Mouse (Mus musculus): ENCODE results near the gene Igfals.

- no peak for TF ChIP-seq EP300 (IDR thresholded peaks at IDR 0.05; ENCODE audit: insufficient read depth, low read depth, low read length)
- no peak for TF ChIP-seq CTCF (IDR thresholded peaks at IDR 0.05; ENCODE audit: low read depth, low read length)
- no peak for TF ChIP-seq POLR2A (IDR thresholded peaks at IDR 0.05; ENCODE audit: insufficient read depth, low read length)
Measured at GRCm38 (mm10) chr17:24900014-24900413, 34.2 kb downstream of the Igfals start.
